Mouse (Mus musculus) kidney, adult 2 months (tissue): ENCODE results near the gene Tmtc2. TPM values are rescaled to one million over a fixed set of nuclear protein-coding genes. Genes with fewer than 3 reads are reported as not detected.

Source experiments
- DNase-seq: peaks from one replicate; pipeline ENCODE4 v3.0.0; 2021
- H3K27ac ChIP-seq: fragments of 200-500 bp; 2 replicates; pipeline ENCODE4 v1.5.1; 2012; ENCODE audit warnings: low read depth, low read length, control low read depth, inconsistent platforms; ENCODE audit not compliant: insufficient read depth
- H3K27me3 ChIP-seq: fragments of 200-500 bp; replicated peaks from 2 replicates; pipeline ENCODE4 v1.6.1; 2012; ENCODE audit warnings: mild to moderate bottlenecking, moderate library complexity, low read length, inconsistent platforms; ENCODE audit not compliant: control insufficient read depth, insufficient read depth
- H3K36me3 ChIP-seq: fragments of 200-500 bp; 2 replicates; pipeline ENCODE4 v1.6.1; 2012; ENCODE audit warnings: mild to moderate bottlenecking, moderate library complexity, low read length, inconsistent platforms; ENCODE audit not compliant: control insufficient read depth, insufficient read depth
- H3K4me1 ChIP-seq: fragments of 200-500 bp; 2 replicates; pipeline ENCODE4 v1.6.1; 2011; ENCODE audit warnings: low read length; ENCODE audit not compliant: control insufficient read depth, insufficient read depth
- H3K4me3 ChIP-seq: fragments of 200-500 bp; 2 replicates; pipeline ENCODE4 v1.5.1; 2011; ENCODE audit warnings: mild to moderate bottlenecking, low read depth, low read length, control low read depth; ENCODE audit not compliant: insufficient read depth
- CTCF ChIP-seq: fragments of 200-500 bp; conservative IDR thresholded peaks from 2 replicates; pipeline ENCODE4 v1.5.1; 2011; ENCODE audit warnings: low read depth, mild to moderate bottlenecking, control low read depth, low read length, moderate library complexity, mixed read lengths; ENCODE audit not compliant: insufficient read depth, insufficient read length
- POLR2A ChIP-seq: fragments of 200-500 bp; IDR thresholded peaks from one replicate; pipeline ENCODE4 v1.6.1; 2011; ENCODE audit warnings: low read depth, low read length, control low read depth
- WGBS: fragments of 180-500 bp; shearing (Covaris S2); methylation state at CpG from one replicate; pipeline ENCODE4 v1.1.7; 2018; 5-methylcytosine and 5-hydroxymethylcytosine counted together
- polyA plus RNA-seq: library from polyadenylated mRNA; depleted of rRNA; stranded (reverse); fragments of >200 nt; gene quantifications from 2 replicates; pipeline ENCODE4 v1.2.3, GENCODE M21; 2012

The Tmtc2 gene
- polyA plus RNA-seq, 1 experiment: 1.1 TPM

GRCm38 (mm10) chr10:105477623-105478238 lies 96.5 kb downstream of the Tmtc2 start:
- DNase-seq: no peak
- H3K27me3 ChIP-seq: no peaks in the 10 kb centered on the region
- H3K4me3 ChIP-seq: no peak overlapping the region
- H3K27ac ChIP-seq: no peak overlapping the region
- H3K4me1 ChIP-seq: no peaks in the 10 kb centered on the region
- WGBS: 93% methylated on average over 18 of the region's 18 CpGs
- no peaks in the 10 kb centered on the region for H3K36me3 ChIP-seq
- TF ChIP-seq CTCF: no peak
- no peak for TF ChIP-seq POLR2A

GRCm38 (mm10) chr10:105474162-105474830 lies 100.0 kb downstream of the Tmtc2 start:
- Histone ChIP-seq H3K4me3 (no peak overlapping the region), H3K36me3 (no peaks in the 10 kb centered on the region), H3K4me1 (no peaks in the 10 kb centered on the region), H3K27ac (no peak overlapping the region), H3K27me3 (no peaks in the 10 kb centered on the region)
- WGBS: 80% methylated on average over 6 of the region's 6 CpGs
- no peak for DNase-seq
- TF ChIP-seq POLR2A: no peak
- TF ChIP-seq CTCF: no peak

- H3K4me1 ChIP-seq: no peaks in the 10 kb centered on the region
Measured at GRCm38 (mm10) chr10:105464378-105464777, 109.9 kb downstream of the Tmtc2 start.

DNA sequence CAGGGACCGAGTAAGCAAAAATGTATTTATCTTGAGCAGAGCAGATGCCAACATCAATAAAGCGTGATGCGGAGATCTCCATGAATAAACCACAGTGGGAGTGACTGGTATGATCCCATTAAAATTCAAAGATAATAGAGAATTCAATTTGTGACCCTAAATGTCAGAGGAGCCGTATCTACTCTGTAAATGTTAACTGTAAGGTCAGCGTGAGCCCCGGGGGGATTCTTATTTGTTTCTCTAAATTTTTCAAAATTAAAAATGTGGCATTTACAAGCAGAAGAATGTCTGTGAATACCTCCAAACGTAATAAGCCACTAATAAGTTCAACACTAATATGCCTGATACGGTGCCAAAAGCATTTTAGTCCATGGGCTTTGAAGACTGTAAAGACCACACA lies 120.8 kb downstream of the Tmtc2 start:
- no peak for DNase-seq
- Histone ChIP-seq H3K4me3 (no peak overlapping the region), H3K27ac (no peak overlapping the region), H3K36me3 (no peaks in the 10 kb centered on the region), H3K4me1 (no peaks in the 10 kb centered on the region), H3K27me3 (no peaks in the 10 kb centered on the region)
- TF ChIP-seq POLR2A (no peak), CTCF (no peak)
- 69% methylated on average over 8 of the region's 8 CpGs for WGBS

More at GRCm38 (mm10) chr10:105464378-105464777, 109.9 kb downstream of the Tmtc2 start:
- Histone ChIP-seq H3K36me3 (no peaks in the 10 kb centered on the region), H3K27ac (no peak overlapping the region), H3K27me3 (no peaks in the 10 kb centered on the region), H3K4me3 (no peak overlapping the region)
- TF ChIP-seq POLR2A (no peak), CTCF (no peak)
- 55% methylated on average over 4 of the region's 4 CpGs for WGBS
- no peak for DNase-seq

DNA sequence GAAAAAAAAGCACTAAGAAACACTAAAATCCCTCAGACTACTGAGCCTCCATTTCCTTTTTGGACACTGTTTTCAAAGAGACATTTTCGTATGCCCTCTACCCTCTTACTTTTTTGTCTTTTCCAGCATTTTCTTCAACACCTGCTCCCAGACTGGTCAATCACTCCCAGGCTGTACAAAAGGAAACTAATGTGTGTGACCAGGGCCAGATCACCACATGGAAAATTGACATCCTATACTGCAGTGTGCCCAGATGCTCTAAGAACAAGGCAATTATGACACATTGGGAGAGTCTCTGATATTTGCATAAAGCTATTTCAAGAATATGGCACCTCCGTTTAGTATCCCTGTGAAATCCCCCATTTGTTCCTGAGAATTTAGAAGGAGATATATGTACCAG lies 127.1 kb downstream of the Tmtc2 start:
- Histone ChIP-seq H3K27me3 (no peaks in the 10 kb centered on the region), H3K36me3 (no peaks in the 10 kb centered on the region), H3K4me1 (no peaks in the 10 kb centered on the region), H3K4me3 (no peak overlapping the region), H3K27ac (no peak overlapping the region)
- DNase-seq: no peak
- 88% methylated on average over 2 of the region's 2 CpGs for WGBS
- TF ChIP-seq CTCF (no peak), POLR2A (no peak)

- Histone ChIP-seq H3K27ac (no peak overlapping the region), H3K4me1 (no peaks in the 10 kb centered on the region), H3K36me3 (no peaks in the 10 kb centered on the region), H3K27me3 (no peaks in the 10 kb centered on the region), H3K4me3 (no peak overlapping the region)
- 31% methylated on average over 3 of the region's 3 CpGs for WGBS
- TF ChIP-seq POLR2A (no peak), CTCF (no peak)
- DNase-seq: no peak
Measured at GRCm38 (mm10) chr10:105444309-105444708, 129.9 kb downstream of the Tmtc2 start.

DNA sequence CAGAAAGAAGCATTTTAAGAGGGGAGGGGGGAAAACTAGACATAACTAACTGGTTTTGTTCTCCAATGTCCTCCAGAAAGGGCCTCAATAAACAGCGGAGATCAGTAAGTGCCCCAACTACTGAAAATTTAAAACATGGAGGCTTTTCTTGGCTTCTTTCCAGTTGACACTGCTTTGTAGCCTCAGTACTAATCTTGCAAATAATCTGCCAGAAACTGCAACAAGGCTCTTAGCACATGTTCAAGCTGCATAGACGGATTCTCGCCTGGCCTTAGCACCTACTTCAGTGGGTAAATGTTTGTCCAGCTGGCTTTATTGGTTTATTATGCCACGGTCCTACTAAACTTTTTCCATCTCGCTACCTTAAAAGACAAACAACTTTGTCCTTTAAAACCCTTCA lies 139.4 kb downstream of the Tmtc2 start:
- no peak for DNase-seq
- Histone ChIP-seq H3K4me1 (no peaks in the 10 kb centered on the region), H3K36me3 (no peaks in the 10 kb centered on the region), H3K27me3 (no peaks in the 10 kb centered on the region), H3K27ac (no peak overlapping the region), H3K4me3 (no peak overlapping the region)
- TF ChIP-seq CTCF (no peak), POLR2A (no peak)
- 71% methylated on average over 5 of the region's 5 CpGs for WGBS

DNA sequence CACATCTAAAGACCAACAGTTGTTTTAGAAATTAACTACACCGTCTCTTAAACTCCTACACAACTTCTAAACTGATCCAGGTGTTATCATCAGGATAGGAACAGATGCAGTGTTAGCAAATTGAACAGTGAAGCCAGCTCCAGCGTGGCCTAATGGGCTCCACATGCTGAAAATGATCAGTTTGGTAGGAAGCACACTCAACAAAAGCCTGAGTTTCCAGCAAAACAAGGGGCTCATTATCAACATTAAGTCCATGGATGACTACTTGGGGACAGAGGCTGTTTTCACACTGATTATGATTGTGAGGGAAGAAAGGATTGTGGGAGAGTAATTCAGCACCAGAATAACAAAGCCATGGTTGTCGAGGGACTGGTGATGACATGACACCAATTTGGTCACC lies 143.4 kb downstream of the Tmtc2 start:
- H3K36me3 ChIP-seq: no peaks in the 10 kb centered on the region
- WGBS: 60% methylated on average over 3 of the region's 3 CpGs
- no peak for DNase-seq
- H3K4me1 ChIP-seq: no peaks in the 10 kb centered on the region
- no peak overlapping the region for H3K4me3 ChIP-seq
- H3K27me3 ChIP-seq: no peaks in the 10 kb centered on the region
- no peak overlapping the region for H3K27ac ChIP-seq
- TF ChIP-seq CTCF (no peak), POLR2A (no peak)
